Mouse (Mus musculus) ES-Bruce4 (cell line): ENCODE measurements at regions not wholly inside any gene's neighbourhood (a gene's known extent, or its start where the extent isn't known, plus 50 kb on each side); places are given as distances from the start of the nearest gene placed in this dataset.
"Not testable (repeated sequence)": the region's sequence is repeated elsewhere in the genome, so short reads cannot be mapped to it uniquely, and the experiment has no call there.

ENCODE experiments used
- H3K27ac ChIP-seq: 2 replicates; pipeline ENCODE4 v1.5.1; 2012; ENCODE audit warnings: low read length, inconsistent platforms; ENCODE audit not compliant: insufficient read depth
- H3K27me3 ChIP-seq: 2 replicates; pipeline ENCODE4 v1.6.1; 2012; ENCODE audit warnings: mild to moderate bottlenecking, low read length, inconsistent platforms; ENCODE audit not compliant: control insufficient read depth, poor library complexity, insufficient read depth, severe bottlenecking
- H3K36me3 ChIP-seq: 2 replicates; pipeline ENCODE4 v1.6.1; 2012; ENCODE audit warnings: inconsistent platforms, mild to moderate bottlenecking, low read length, moderate library complexity; ENCODE audit not compliant: control insufficient read depth, poor library complexity, insufficient read depth, severe bottlenecking
- H3K4me1 ChIP-seq: one replicate; pipeline ENCODE4 v1.8.1; 2011; ENCODE audit warnings: low read length; ENCODE audit not compliant: control insufficient read depth, insufficient read depth
- H3K4me3 ChIP-seq: 2 replicates; pipeline ENCODE4 v1.5.1; 2011; ENCODE audit warnings: low read depth, mild to moderate bottlenecking, low read length
- H3K9ac ChIP-seq: 2 replicates; pipeline ENCODE4 v1.6.1; 2012; ENCODE audit warnings: low read depth, mild to moderate bottlenecking, inconsistent platforms; ENCODE audit not compliant: poor library complexity, severe bottlenecking
- H3K9me3 ChIP-seq: replicated peaks from 2 replicates; pipeline ENCODE4 v1.6.1; 2012; ENCODE audit warnings: mild to moderate bottlenecking, low read length, inconsistent platforms; ENCODE audit not compliant: control insufficient read depth, poor library complexity, insufficient read depth, severe bottlenecking
- CTCF ChIP-seq: IDR thresholded peaks from one replicate; pipeline ENCODE4 v1.8.1; 2011; ENCODE audit warnings: low read depth, low read length
- EP300 ChIP-seq: IDR thresholded peaks from 2 replicates; pipeline ENCODE4 v1.6.1; 2011; ENCODE audit warnings: low read depth, low read length; ENCODE audit not compliant: insufficient read depth
- POLR2A ChIP-seq: IDR thresholded peaks from one replicate; pipeline ENCODE4 v1.8.1; 2011; ENCODE audit warnings: low read length; ENCODE audit not compliant: insufficient read depth

- H3K36me3 ChIP-seq, H3K9me3 ChIP-seq, H3K9ac ChIP-seq: not testable (repeated sequence)
Measured at GRCm38 (mm10) chr8:118209301-118209700, 74.2 kb upstream of the Cdh13 start.

GRCm38 (mm10) chr8:118190866-118191265 is 92.7 kb upstream of the Cdh13 start:
- Histone ChIP-seq H3K27me3 (no peaks in the 10 kb centered on the region), H3K9ac (no peak overlapping the region), H3K4me1 (no peaks in the 10 kb centered on the region), H3K9me3 (no peaks in the 10 kb centered on the region; the same call in 1 of the 2 replicates), H3K36me3 (no peaks in the 10 kb centered on the region), H3K4me3 (no peak overlapping the region), H3K27ac (no peak overlapping the region)
- no peak for TF ChIP-seq POLR2A
- TF ChIP-seq CTCF, result no peak
- TF ChIP-seq EP300, result no peak

More at GRCm38 (mm10) chr8:118209301-118209700, 74.2 kb upstream of the Cdh13 start:
- not testable (repeated sequence) for H3K27me3 ChIP-seq, H3K27ac ChIP-seq, H3K4me3 ChIP-seq, H3K4me1 ChIP-seq

- Histone ChIP-seq H3K4me3 (no peak overlapping the region), H3K4me1 (no peaks in the 10 kb centered on the region), H3K9ac (no peak overlapping the region), H3K9me3 (no peaks in the 10 kb centered on the region; the same call in 1 of the 2 replicates), H3K27ac (no peak overlapping the region), H3K27me3 (no peaks in the 10 kb centered on the region), H3K36me3 (no peaks in the 10 kb centered on the region)
- no peak for TF ChIP-seq EP300
- TF ChIP-seq CTCF, result no peak
- no peak for TF ChIP-seq POLR2A
Measured at GRCm38 (mm10) chr8:118189226-118189625, 94.3 kb upstream of the Cdh13 start.

- Histone ChIP-seq H3K9ac (no peak overlapping the region), H3K36me3 (no peaks in the 10 kb centered on the region), H3K4me3 (no peak overlapping the region), H3K4me1 (no peaks in the 10 kb centered on the region), H3K9me3 (no peaks in the 10 kb centered on the region), H3K27me3 (no peaks in the 10 kb centered on the region), H3K27ac (no peak overlapping the region)
- TF ChIP-seq EP300 (no peak), CTCF (no peak), POLR2A (no peak)
Measured at GRCm38 (mm10) chr8:118169001-118169413, 114.5 kb upstream of the Cdh13 start.

- Histone ChIP-seq H3K4me3 (no peak overlapping the region), H3K27ac (no peak overlapping the region), H3K9ac (no peak overlapping the region), H3K9me3 (no peaks in the 10 kb centered on the region), H3K27me3 (no peaks in the 10 kb centered on the region), H3K36me3 (no peaks in the 10 kb centered on the region), H3K4me1 (no peaks in the 10 kb centered on the region)
- TF ChIP-seq EP300, result no peak
- TF ChIP-seq POLR2A, result no peak
- TF ChIP-seq CTCF, result no peak
Measured at GRCm38 (mm10) chr8:118162171-118162570, 121.4 kb upstream of the Cdh13 start.

- Histone ChIP-seq H3K36me3 (no peaks in the 10 kb centered on the region), H3K27me3 (no peaks in the 10 kb centered on the region), H3K9me3 (no peaks in the 10 kb centered on the region), H3K4me3 (no peak overlapping the region), H3K4me1 (no peaks in the 10 kb centered on the region), H3K27ac (no peak overlapping the region), H3K9ac (no peak overlapping the region)
- TF ChIP-seq EP300 (no peak), POLR2A (no peak), CTCF (no peak)
Measured at GRCm38 (mm10) chr8:118147359-118148205, 136.0 kb upstream of the Cdh13 start.
